Mouse (Mus musculus): ENCODE data around the gene Chdh. TPM values are rescaled to one million over a fixed set of nuclear protein-coding genes. Genes with fewer than 3 reads are reported as not detected.

Gene Chdh
- polyA plus RNA-seq, 1 experiment from 2014 or later, result 2.5 TPM

GRCm38 (mm10) chr14:29986096-29986495, 22.7 kb upstream of the Chdh start:
- ATAC-seq (ENCODE audit: low FRiP score, low TSS enrichment), result no peak

GRCm38 (mm10) chr14:29987276-29987675, 21.5 kb upstream of the Chdh start:
- H3K27ac ChIP-seq (ENCODE audit: low read length), result no peak overlapping the region
- H3K9ac ChIP-seq (replicated peaks; ENCODE audit: low read length), result no peak overlapping the region
- H3K36me3 ChIP-seq (ENCODE audit: insufficient read depth, low read length), result peaks cover 89% of the 10 kb centered on the region
- no peaks in the 10 kb centered on the region for H3K27me3 ChIP-seq (ENCODE audit: insufficient read depth, low read length)
- no peaks in the 10 kb centered on the region for H3K9me3 ChIP-seq (ENCODE audit: low read length)
- WGBS, result 97% methylated on average over 6 of the region's 6 CpGs
- H3K4me3 ChIP-seq (ENCODE audit: low read length), result no peak overlapping the region
- ATAC-seq (ENCODE audit: low FRiP score, low TSS enrichment), result no peak
- H3K4me1 ChIP-seq (ENCODE audit: insufficient read depth, low read length), result no peaks in the 10 kb centered on the region
- no peak overlapping the region for H3K4me2 ChIP-seq (replicated peaks; ENCODE audit: low read depth, low read length)

More at GRCm38 (mm10) chr14:29986096-29986495, 22.7 kb upstream of the Chdh start:
- H3K9me3 ChIP-seq (ENCODE audit: low read length), result peaks cover 1% of the 10 kb centered on the region; the same call in 1 of the 2 replicates
- no peaks in the 10 kb centered on the region for H3K4me1 ChIP-seq (ENCODE audit: insufficient read depth, low read length)
- no peak overlapping the region for H3K9ac ChIP-seq (replicated peaks; ENCODE audit: low read length)
- H3K4me2 ChIP-seq (replicated peaks; ENCODE audit: low read depth, low read length), result no peak overlapping the region
- H3K36me3 ChIP-seq (ENCODE audit: insufficient read depth, low read length), result peaks cover 95% of the 10 kb centered on the region
- H3K27me3 ChIP-seq (ENCODE audit: insufficient read depth, low read length), result no peaks in the 10 kb centered on the region
- no peak overlapping the region for H3K4me3 ChIP-seq (ENCODE audit: low read length)
- WGBS, result 93% methylated on average over 4 of the region's 4 CpGs
- no peak overlapping the region for H3K27ac ChIP-seq (ENCODE audit: low read length)

GRCm38 (mm10) chr14:29987739-29988138, 21.1 kb upstream of the Chdh start:
- Histone ChIP-seq H3K36me3 (ENCODE audit: insufficient read depth, low read length) (peaks cover 87% of the 10 kb centered on the region), H3K9me3 (ENCODE audit: low read length) (no peaks in the 10 kb centered on the region), H3K27me3 (ENCODE audit: insufficient read depth, low read length) (no peaks in the 10 kb centered on the region), H3K4me1 (ENCODE audit: insufficient read depth, low read length) (no peaks in the 10 kb centered on the region), H3K9ac (replicated peaks; ENCODE audit: low read length) (no peak overlapping the region), H3K4me2 (replicated peaks; ENCODE audit: low read depth, low read length) (no peak overlapping the region), H3K27ac (ENCODE audit: low read length) (no peak overlapping the region), H3K4me3 (ENCODE audit: low read length) (no peak overlapping the region)
- WGBS, result 91% methylated on average over 9 of the region's 9 CpGs
- ATAC-seq (ENCODE audit: low FRiP score, low TSS enrichment), result no peak

- H3K27me3 ChIP-seq (ENCODE audit: insufficient read depth, low read length), result no peaks in the 10 kb centered on the region
- no peak overlapping the region for H3K4me3 ChIP-seq (ENCODE audit: low read length)
- no peak for ATAC-seq (ENCODE audit: low FRiP score, low TSS enrichment)
- no peak overlapping the region for H3K4me2 ChIP-seq (replicated peaks; ENCODE audit: low read depth, low read length)
- H3K9me3 ChIP-seq (ENCODE audit: low read length), result no peaks in the 10 kb centered on the region
- WGBS, result 94% methylated on average over 4 of the region's 4 CpGs
- H3K36me3 ChIP-seq (ENCODE audit: insufficient read depth, low read length), result peaks cover 87% of the 10 kb centered on the region
- no peak overlapping the region for H3K9ac ChIP-seq (replicated peaks; ENCODE audit: low read length)
- H3K4me1 ChIP-seq (ENCODE audit: insufficient read depth, low read length), result no peaks in the 10 kb centered on the region
- H3K27ac ChIP-seq (ENCODE audit: low read length), result no peak overlapping the region
Observed at GRCm38 (mm10) chr14:29988337-29988736, 20.5 kb upstream of the Chdh start.

- H3K9me3 ChIP-seq (ENCODE audit: low read length), result no peaks in the 10 kb centered on the region
- no peaks in the 10 kb centered on the region for H3K4me1 ChIP-seq (ENCODE audit: insufficient read depth, low read length)
- H3K9ac ChIP-seq (replicated peaks; ENCODE audit: low read length), result no peak overlapping the region
- no peak for ATAC-seq (ENCODE audit: low FRiP score, low TSS enrichment)
- no peak overlapping the region for H3K4me2 ChIP-seq (replicated peaks; ENCODE audit: low read depth, low read length)
- H3K27me3 ChIP-seq (ENCODE audit: insufficient read depth, low read length), result no peaks in the 10 kb centered on the region
- 81% methylated on average over 4 of the region's 4 CpGs for WGBS
- peaks cover 58% of the 10 kb centered on the region for H3K36me3 ChIP-seq (ENCODE audit: insufficient read depth, low read length)
- H3K27ac ChIP-seq (ENCODE audit: low read length), result no peak overlapping the region
- H3K4me3 ChIP-seq (ENCODE audit: low read length), result no peak overlapping the region
Observed at GRCm38 (mm10) chr14:29994976-29995375, 13.8 kb upstream of the Chdh start.

- peak; percentile 93 for ATAC-seq (ENCODE audit: low FRiP score, low TSS enrichment)
- 75% methylated on average over 11 of the region's 11 CpGs for WGBS
- Histone ChIP-seq H3K27ac (ENCODE audit: low read length) (peak overlapping the region; percentile 35), H3K9me3 (ENCODE audit: low read length) (no peaks in the 10 kb centered on the region), H3K4me3 (ENCODE audit: low read length) (no peak overlapping the region), H3K9ac (replicated peaks; ENCODE audit: low read length) (no peak overlapping the region), H3K4me1 (ENCODE audit: insufficient read depth, low read length) (no peaks in the 10 kb centered on the region), H3K36me3 (ENCODE audit: insufficient read depth, low read length) (peaks cover 46% of the 10 kb centered on the region), H3K27me3 (ENCODE audit: insufficient read depth, low read length) (no peaks in the 10 kb centered on the region), H3K4me2 (replicated peaks; ENCODE audit: low read depth, low read length) (no peak overlapping the region)
Observed at GRCm38 (mm10) chr14:29996000-29996751, 12.6 kb upstream of the Chdh start.

- H3K9ac ChIP-seq (replicated peaks; ENCODE audit: low read length), result no peak overlapping the region
- H3K4me1 ChIP-seq (ENCODE audit: insufficient read depth, low read length), result no peaks in the 10 kb centered on the region
- H3K27ac ChIP-seq (ENCODE audit: low read length), result no peak overlapping the region
- ATAC-seq (ENCODE audit: low FRiP score, low TSS enrichment), result no peak
- H3K4me3 ChIP-seq (ENCODE audit: low read length), result no peak overlapping the region
- no peaks in the 10 kb centered on the region for H3K9me3 ChIP-seq (ENCODE audit: low read length)
- no peaks in the 10 kb centered on the region for H3K27me3 ChIP-seq (ENCODE audit: insufficient read depth, low read length)
- H3K4me2 ChIP-seq (replicated peaks; ENCODE audit: low read depth, low read length), result no peak overlapping the region
- H3K36me3 ChIP-seq (ENCODE audit: insufficient read depth, low read length), result peaks cover 41% of the 10 kb centered on the region
Observed at GRCm38 (mm10) chr14:29997345-29997744, 11.5 kb upstream of the Chdh start.

- no peaks in the 10 kb centered on the region for H3K27me3 ChIP-seq (ENCODE audit: insufficient read depth, low read length)
- H3K36me3 ChIP-seq (ENCODE audit: insufficient read depth, low read length), result peaks cover 27% of the 10 kb centered on the region
- no peak overlapping the region for H3K27ac ChIP-seq (ENCODE audit: low read length)
- ATAC-seq (ENCODE audit: low FRiP score, low TSS enrichment), result no peak
- WGBS, result 86% methylated on average over 13 of the region's 13 CpGs
- H3K9me3 ChIP-seq (ENCODE audit: low read length), result no peaks in the 10 kb centered on the region
- H3K4me3 ChIP-seq (ENCODE audit: low read length), result no peak overlapping the region
- H3K9ac ChIP-seq (replicated peaks; ENCODE audit: low read length), result no peak overlapping the region
- no peaks in the 10 kb centered on the region for H3K4me1 ChIP-seq (ENCODE audit: insufficient read depth, low read length)
- no peak overlapping the region for H3K4me2 ChIP-seq (replicated peaks; ENCODE audit: low read depth, low read length)
Observed at GRCm38 (mm10) chr14:29998747-29999474, 9.9 kb upstream of the Chdh start.

- H3K27ac ChIP-seq (ENCODE audit: low read length), result no peak overlapping the region
- no peak overlapping the region for H3K4me3 ChIP-seq (ENCODE audit: low read length)
- 84% methylated on average over 3 of the region's 3 CpGs for WGBS
- no peak for ATAC-seq (ENCODE audit: low FRiP score, low TSS enrichment)
- no peaks in the 10 kb centered on the region for H3K27me3 ChIP-seq (ENCODE audit: insufficient read depth, low read length)
- no peak overlapping the region for H3K4me2 ChIP-seq (replicated peaks; ENCODE audit: low read depth, low read length)
- H3K36me3 ChIP-seq (ENCODE audit: insufficient read depth, low read length), result peaks cover 23% of the 10 kb centered on the region
- H3K4me1 ChIP-seq (ENCODE audit: insufficient read depth, low read length), result no peaks in the 10 kb centered on the region
- no peaks in the 10 kb centered on the region for H3K9me3 ChIP-seq (ENCODE audit: low read length)
- no peak overlapping the region for H3K9ac ChIP-seq (replicated peaks; ENCODE audit: low read length)
Observed at GRCm38 (mm10) chr14:29999475-29999811, 9.4 kb upstream of the Chdh start.
